Mouse (Mus musculus) brain, embryonic 18.5 days (tissue): ENCODE data around the gene H6pd.

Experiments
- DNase-seq: peaks from one replicate; pipeline ENCODE4 v3.0.0-alpha.2; 2012; ENCODE audit warnings: low read depth, low spot score

The H6pd gene

GRCm38 (mm10) chr4:149999510-149999900 lies 9.3 kb downstream of the H6pd start:
- no peak for DNase-seq

- DNase-seq = no peak
Measured at GRCm38 (mm10) chr4:149998786-149999509, 9.9 kb downstream of the H6pd start.

GRCm38 (mm10) chr4:149997999-149998398 lies 10.8 kb downstream of the H6pd start:
- no peak for DNase-seq

GRCm38 (mm10) chr4:149996440-149996839 lies 12.4 kb downstream of the H6pd start:
- DNase-seq = no peak

GRCm38 (mm10) chr4:149995911-149996310 lies 12.9 kb downstream of the H6pd start:
- DNase-seq = no peak

- DNase-seq = no peak
Measured at GRCm38 (mm10) chr4:149994218-149994617, 14.6 kb downstream of the H6pd start.

- DNase-seq = no peak
Measured at GRCm38 (mm10) chr4:149992670-149993032, 16.2 kb downstream of the H6pd start.

- DNase-seq = no peak
Measured at GRCm38 (mm10) chr4:149991755-149992669, 16.8 kb downstream of the H6pd start.

GRCm38 (mm10) chr4:149990954-149991633 lies 17.7 kb downstream of the H6pd start:
- no peak for DNase-seq

- DNase-seq = no peak
Measured at GRCm38 (mm10) chr4:149990212-149990953, 18.4 kb downstream of the H6pd start.

- no peak for DNase-seq
Measured at GRCm38 (mm10) chr4:149988931-149989556, 19.8 kb downstream of the H6pd start.

GRCm38 (mm10) chr4:149988301-149988700 lies 20.5 kb downstream of the H6pd start:
- no peak for DNase-seq

GRCm38 (mm10) chr4:149986671-149987417 lies 22.0 kb downstream of the H6pd start:
- no peak for DNase-seq

GRCm38 (mm10) chr4:149983921-149984645 lies 24.7 kb downstream of the H6pd start:
- no peak for DNase-seq

GRCm38 (mm10) chr4:149982154-149982553 lies 26.7 kb downstream of the H6pd start:
- no peak for DNase-seq

- peak; percentile 47 for DNase-seq
Measured at GRCm38 (mm10) chr4:149979819-149980308, 29.0 kb downstream of the H6pd start.

- no peak for DNase-seq
Measured at GRCm38 (mm10) chr4:149978820-149979219, 30.0 kb downstream of the H6pd start.

- no peak for DNase-seq
Measured at GRCm38 (mm10) chr4:149977801-149978544, 30.9 kb downstream of the H6pd start.

GRCm38 (mm10) chr4:149977181-149977580 lies 31.6 kb downstream of the H6pd start:
- DNase-seq = no peak
